Mouse (Mus musculus): ENCODE data around the gene D930048N14Rik.
"Not testable (repeated sequence)": the region's sequence is repeated elsewhere in the genome, so short reads cannot be mapped to it uniquely, and the experiment has no call there.

The D930048N14Rik gene

DNA sequence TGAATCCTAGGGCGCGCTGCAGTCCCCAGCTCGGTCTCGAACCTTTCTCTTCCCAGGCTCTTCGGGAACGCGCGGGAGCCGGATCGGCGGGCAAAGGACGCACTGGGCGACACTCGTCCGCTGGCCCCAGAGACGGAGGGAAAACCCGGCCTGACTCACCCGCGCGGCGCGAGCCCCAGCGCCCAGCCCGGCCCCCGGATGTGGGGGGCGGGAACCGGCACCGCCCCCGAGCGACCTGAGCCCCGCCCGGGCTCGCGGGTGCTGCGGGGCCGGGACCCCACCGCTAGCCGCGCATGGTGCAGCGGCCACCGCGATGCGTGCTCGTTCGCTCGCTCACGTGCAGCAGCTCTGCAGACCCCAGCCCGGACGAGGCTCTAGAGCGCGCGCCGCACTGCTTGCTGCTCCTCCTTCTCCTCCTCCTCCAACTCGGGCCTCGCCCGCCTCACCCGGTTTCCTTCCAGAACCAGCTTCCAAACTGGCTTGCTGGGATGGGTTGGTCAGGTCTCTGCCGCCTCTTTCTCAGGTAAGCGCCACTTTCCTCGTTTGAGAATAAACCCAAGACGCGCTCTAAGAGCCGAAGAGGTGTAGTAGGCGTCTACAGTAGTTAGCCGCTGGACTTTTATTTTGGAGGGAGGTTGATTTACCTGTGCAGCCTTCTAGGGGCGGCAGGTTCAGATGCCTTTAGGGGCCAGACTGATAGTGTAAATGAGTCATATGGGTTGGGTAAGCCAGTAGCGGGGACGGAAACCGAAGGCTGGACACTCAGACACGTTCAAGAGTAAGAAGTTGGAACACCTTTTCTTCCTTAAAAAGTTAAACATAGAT is at the start of gene D930048N14Rik, which contains the start of gene N4bp3:
TSS of gene D930048N14Rik (plus strand) at position 264 of the 825 bp plus-strand sequence.
TSS of gene N4bp3 (minus strand) at position 152 of the 825 bp plus-strand sequence.
- DNase-seq (ENCODE audit: low spot score in 2 of 2): peak; percentile 80 to 81

DNA sequence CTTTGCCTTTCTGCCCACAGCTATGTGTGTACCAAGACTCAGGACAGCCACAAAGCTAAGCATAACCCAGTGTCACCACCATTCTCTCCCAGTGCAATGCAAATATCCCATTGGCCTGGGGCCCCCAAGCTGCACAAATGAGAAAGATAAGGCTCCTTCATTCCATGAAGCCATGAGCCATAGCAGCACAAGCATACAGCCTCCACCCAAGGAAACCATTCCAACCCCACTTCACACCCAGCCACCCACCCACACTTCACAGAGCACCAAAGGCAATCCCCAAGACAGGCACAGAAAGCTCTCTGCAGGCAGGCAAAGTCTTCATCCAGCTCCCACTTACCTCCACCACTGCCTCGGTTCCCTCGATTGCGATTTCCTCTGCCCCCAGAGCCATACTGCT is 48.5 kb upstream of the D930048N14Rik start:
- no peak for DNase-seq (ENCODE audit: low spot score in 2 of 2)

DNA sequence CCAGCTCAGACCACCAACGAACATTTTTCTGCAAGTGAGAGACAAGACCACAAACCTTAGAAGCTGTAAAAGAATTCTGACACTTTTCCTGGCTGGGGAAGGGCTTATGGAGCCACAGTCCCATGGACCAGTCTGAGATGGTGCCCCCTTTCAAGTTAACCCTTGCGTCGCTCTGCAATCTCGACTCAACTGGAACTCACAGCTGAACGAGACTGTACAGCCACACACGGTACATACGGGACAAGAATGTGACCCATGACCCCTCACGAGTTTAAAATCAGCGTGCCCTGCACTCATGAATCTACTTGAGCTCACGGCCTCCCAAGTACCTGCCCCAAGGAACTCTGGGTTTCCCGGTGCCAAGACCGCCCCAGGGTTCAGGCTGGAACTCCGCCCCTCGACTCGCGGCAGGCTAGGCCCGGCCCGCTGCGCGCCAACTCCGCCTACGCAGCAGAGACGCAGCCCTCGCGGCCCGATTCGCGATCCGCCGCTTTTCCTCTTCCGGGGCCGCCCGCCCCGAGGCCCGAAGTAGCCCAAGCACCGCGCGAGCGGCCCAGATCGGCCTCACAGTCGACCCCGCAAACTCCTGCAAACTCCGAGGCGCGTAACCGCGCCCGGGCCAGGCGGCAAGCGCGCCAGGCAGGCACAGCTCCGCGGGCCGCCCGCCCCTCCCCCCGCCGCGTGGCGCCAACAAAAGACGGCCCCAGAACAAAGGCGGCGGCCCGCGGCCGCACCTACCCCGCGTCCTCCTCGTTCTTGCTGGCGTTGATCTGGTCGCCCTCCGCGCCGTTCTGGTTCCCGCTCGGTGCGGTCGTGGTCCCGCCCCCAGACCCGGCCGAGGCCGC is 44.9 kb upstream of the D930048N14Rik start:
- DNase-seq (ENCODE audit: low spot score in 2 of 2): peak; percentile 88 to 89

DNA sequence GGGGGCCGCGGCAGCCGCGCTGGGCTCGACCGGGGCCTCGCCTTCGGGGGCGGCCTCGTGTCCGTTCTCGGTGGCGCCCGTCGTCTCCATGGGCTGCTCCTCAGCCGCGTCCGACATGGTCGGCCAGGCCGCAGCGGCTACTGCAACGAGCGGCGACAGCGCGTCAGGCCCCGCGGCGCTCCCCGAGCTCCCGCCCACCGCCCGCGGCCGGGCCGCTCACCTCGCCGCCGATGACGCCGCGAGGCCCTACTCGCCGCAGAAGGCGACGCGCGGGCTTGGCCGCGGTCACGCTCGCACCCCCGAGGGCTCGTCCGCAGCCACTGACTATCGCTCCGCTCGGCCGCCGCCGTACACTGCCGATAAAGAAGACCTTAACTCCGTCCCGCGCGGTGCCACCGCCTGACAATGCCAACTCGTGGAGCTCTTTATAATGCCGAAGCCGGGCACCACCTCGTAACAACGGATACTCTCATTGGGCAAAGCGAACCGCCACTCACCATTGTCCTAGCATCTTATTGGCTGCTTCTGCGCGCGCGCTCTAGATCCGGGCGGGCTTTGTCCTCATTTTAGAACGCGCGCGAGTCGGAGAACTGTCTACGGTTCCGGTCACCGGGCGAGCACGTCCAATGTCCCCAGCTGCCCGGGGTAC is 44.2 kb upstream of the D930048N14Rik start, which contains the start of gene Hnrnpab:
TSS of gene Hnrnpab (minus strand) at position 401 of the 649 bp plus-strand sequence.
- peak; percentile 95 to 97 for DNase-seq (ENCODE audit: low spot score in 2 of 2)

DNA sequence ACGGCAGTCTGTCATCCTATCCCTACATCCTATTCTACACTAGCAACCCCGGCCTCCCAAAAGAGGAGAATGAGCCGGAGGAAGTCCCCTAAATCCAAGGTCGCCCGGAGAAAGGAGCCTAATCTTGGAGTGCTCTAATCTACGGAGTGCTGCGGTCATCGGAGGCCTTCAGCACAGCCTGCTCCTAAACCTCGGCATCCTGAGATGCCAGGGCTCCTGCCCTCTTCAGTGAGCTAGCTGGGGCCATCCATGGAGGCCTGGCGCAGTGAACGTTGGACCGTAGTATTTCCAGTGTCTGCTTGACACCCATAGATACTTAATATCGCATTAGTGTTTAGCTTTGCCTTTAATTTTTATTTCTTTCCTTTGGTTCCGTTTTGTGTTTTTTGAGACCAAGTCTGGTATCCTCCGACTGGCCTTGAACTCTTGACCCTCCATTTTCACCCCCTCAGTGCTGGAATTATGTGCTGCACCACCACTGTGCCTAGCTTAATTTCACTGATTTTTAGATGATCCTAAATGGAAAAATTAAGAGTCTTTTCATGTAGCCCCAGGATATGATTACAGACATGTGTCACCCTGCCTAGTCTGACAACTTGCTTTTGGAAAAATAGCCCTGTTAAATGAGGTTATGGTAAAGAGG is 43.5 kb upstream of the D930048N14Rik start:
- no peak for DNase-seq (ENCODE audit: low spot score in 2 of 2)

DNA sequence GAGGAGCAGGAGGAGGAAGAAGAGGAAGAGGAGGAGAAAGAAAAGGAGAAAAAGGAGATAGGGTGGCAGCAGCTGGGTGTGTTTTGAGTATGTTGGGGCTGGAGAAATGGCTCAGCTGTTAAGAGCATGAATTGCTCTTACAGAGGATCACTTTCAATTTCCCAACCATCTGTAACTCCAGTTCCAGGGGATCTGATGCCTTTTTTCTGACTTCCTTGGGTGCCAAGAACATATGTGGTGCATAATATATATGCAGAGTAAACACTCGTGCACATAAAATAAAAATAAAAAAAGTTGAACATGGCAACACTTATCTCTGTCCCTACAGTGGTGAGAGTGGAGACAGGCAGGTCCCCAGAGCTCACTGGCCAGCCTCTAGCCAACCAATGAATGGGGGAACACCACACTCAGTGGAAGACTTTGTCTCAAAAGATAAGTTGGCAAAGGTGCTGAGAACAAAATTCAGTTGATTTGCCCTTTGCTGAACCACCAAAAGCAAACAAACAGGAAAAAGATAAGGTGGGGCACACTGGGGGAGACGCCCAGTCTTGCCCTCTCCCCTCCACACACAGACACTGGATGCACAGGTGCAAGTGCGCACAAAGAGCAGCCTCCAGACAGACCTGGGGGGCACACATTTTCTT is 41.4 kb upstream of the D930048N14Rik start:
- DNase-seq (ENCODE audit: low spot score in 2 of 2): no peak

DNA sequence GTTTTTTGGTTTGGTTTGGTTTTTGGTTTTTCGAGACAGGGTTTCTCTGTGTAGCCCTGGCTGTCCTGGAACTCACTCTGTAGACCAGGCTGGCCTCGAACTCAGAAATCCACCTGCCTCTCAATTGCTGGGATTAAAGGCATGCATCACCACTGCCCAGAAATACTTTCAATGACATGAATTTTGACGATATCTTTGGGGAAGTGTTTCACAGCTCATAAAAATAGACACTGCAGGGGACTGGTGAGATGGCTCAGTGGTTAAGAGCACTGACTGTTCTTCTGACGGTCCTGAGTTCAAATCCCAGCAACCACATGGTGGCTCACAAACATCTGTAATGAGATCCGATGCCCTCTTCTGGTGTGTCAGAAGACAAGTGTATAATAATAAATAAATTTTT is 40.8 kb upstream of the D930048N14Rik start:
- not testable (repeated sequence) for DNase-seq (ENCODE audit: low spot score in 2 of 2)

DNA sequence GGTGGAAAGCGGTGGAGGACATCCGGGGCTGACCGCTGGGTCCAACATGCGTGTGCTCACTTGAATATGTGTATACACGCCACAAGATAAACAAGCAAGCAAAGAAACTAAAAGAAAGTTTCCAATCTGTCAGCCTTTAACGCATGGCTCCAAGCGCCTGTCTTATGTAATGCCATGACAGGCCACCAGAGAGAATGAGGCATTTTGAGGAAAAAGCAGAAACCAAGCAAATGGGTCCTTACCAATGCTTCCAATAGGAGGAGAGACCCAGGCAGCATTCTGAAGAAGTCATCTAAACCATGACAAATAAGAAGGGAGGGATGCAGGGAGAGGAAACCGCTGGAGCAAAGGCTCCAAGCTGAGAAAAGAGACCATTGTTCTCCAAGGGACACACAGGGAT is 36.5 kb upstream of the D930048N14Rik start:
- DNase-seq (ENCODE audit: low spot score in 2 of 2): no peak

DNA sequence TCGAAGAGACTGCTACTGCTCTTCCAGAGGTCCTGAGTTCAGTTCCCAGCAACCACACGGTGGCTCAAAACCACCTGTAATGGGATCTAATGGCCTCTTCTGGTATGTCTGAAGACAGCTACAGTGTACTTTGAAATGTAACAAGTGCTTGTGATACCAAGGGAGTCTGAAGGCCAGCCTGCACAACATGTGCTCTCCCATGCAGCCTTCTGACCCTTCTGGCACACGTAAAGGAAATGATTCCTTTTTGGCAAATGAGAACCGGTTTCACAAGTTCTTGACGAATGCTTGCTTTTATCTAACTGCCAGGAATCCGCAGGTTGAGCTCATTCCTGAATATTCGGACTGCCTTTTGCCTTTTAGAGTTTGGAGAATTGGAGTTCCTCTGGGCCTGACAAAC is 35.6 kb upstream of the D930048N14Rik start:
- DNase-seq (ENCODE audit: low spot score in 2 of 2): no peak

DNA sequence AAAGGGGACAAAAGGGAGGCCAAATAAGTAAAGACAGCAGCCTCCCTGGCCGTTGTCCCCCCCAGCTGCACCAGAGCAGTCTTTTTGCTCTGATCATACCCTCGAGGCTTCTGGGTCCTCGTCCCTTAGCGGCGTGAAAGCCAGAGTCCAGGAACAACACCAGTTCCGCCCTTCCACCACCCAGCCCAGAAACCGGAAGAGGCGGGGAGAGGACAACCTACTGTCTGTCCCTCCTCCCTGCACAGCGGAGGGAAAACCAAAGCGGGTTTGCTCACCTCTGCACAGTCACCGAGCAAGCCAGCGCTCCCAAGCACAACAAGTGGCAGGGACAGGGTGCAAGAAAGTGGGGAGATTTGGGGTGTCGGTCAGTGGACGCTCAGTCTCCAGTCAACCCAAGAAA is 35.2 kb upstream of the D930048N14Rik start:
- DNase-seq (ENCODE audit: low spot score in 2 of 2): peak; percentile 78 to 81

DNA sequence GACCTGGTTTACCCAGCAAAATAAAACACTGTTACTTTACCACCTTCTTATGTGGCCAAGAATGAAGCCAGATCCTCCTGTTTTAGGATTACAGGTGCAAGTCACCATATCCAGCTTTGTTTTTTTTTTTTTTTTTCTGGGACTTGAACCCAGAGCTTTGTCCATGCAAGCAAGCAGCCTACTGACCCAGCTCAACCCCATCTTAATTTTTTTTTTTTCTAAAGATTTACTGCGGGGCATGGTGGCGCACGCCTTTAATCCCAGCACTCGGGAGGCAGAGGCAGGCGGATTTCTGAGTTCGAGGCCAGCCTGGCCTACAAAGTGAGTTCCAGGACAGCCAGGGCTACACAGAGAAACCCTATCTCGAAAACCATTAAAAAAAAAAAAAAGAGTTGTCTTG is 34.6 kb upstream of the D930048N14Rik start:
- DNase-seq (ENCODE audit: low spot score in 2 of 2): not testable (repeated sequence)

DNA sequence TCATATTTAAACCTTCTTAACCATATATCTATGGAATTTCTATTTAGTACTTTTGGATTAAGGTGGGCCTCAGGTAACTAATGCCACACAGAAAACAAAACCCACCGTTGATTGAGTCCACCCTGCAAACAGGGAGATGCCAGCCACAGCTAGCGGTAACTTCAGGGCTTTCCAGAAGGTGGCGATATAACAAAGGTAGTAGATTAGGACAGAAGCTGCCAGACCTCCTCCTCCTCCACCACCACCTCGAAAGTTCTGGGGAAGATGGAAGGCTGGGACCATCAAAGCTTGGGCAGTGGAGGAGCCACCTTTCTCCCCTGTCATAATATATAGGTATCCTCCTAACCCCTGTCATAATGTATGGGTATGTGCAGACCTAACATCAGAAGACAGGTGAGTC is 33.1 kb upstream of the D930048N14Rik start:
- peak; percentile 70 to 75 for DNase-seq (ENCODE audit: low spot score in 2 of 2)

DNA sequence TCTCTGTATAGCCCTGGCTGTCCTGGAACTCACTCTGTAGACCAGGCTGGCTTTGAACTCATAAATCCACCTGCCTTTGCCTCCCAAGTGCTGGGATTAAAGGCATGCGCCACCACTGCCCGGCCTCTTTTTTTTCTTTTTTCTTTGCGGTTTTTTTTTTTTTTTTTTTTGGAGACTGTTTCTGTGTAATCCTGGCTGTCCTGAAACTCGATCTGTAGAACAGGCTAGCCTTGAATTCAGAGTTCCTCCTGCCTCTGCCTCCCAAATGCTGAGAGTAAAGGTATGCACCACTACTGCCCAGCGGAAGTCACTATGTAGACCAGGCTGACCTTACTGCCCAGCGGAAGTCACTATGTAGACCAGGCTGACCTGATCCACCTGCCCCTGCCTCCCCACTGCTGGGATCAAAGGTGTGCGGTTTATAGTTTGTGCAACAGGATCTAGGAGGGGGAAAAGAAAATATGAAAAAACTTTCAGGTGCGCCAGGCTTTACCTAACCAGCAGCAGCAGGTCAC is 31.8 kb upstream of the D930048N14Rik start:
- DNase-seq (ENCODE audit: low spot score in 2 of 2): no peak

DNA sequence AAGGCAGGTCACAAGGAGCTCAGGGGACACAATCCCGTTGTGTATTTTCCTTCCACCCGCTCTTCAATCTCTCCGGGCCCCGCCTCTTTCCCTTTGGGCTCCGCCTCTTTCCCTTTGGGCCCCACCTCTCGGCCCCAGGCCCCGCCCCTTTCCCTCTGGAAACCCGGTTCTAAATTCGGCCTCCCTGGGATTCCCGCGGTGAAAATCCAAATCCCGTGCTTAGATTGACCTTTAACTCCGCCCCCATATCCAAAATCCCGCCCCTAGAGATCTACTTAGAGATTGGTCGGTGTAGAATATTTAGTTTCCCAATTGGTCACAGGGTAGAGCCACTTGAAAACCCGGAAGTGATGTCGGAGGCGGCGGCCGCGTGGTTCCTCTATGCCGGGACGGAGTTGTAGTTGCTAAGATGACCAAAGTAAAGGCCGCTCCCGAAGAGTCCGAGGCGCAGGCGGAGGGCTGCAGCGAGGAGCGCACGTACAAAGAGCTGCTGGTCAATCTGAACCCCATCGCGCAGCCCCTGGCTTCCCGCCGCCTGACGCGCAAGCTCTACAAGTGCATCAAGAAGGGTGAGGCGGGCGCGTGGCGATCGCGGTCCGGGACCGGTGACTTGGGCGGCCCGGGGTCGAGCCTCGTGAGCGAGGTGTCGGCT is 31.2 kb upstream of the D930048N14Rik start, which contains the start of gene Nhp2:
TSS of gene Nhp2 (plus strand) at position 327 of the 652 bp plus-strand sequence.
- DNase-seq (ENCODE audit: low spot score in 2 of 2): peak; percentile 85 to 92

DNA sequence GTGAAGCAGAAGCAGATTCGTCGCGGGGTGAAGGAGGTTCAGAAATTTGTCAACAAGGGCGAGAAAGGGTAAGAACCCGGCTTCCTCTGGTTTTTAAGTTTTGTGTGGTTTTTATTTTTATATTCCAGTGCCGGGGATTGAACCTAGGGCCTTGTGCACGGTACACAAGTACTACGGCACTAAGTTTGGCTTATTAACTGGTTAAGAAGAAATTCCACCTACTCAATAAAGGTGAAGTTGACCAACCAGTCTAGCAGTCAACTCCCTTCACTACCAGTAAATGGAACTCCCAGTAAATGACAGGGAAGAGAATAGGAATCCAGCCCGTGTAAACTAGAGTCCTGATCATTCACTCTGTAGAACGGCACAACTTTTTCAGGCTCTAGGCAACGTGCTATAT is 30.7 kb upstream of the D930048N14Rik start:
- DNase-seq (ENCODE audit: low spot score in 2 of 2): no peak

DNA sequence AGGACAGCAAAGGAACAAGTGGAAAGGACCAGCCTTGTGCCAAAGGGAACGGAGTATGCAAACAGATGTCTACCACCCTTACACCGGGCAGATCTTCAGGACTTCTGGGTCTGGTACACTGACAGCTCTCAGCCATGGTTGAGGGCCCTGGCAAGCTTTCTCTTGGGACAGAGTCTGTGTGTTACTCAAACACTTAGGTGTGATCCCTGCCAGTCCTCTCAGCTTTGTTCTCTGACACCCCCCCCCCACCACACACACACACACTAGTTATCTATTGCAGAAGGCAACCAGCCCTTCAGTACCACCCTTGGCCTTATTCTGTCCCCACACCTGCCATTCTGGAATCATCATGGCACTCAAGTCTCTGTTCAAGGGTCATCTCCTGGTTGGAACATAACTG is 29.0 kb upstream of the D930048N14Rik start:
- DNase-seq (ENCODE audit: low spot score in 2 of 2): no peak

DNA sequence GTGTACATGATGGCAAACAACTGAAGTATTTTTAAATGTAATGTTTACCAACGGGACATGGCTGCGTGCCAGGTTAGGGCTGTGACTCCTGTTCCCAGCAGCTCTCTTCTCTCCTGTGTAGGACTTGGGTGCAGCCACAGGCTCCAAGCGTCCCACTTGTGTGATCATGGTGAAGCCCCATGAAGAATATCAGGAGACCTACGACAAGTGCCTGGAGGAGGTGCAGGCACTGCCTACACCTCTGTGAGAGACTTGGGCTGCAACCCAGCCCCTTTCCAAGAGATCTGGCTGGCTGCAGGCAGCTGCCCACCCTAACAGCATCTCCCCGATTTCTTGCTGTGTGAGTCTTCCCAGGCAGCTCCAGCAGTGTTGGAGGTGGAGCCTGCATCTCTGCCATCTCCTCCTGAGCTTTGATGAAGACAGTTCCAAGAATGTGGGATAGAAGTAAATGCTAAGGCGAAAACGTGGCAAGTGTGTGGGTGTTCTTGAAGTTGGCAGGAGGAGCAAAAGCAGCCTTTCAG is 27.7 kb upstream of the D930048N14Rik start:
- no peak for DNase-seq (ENCODE audit: low spot score in 2 of 2)

DNA sequence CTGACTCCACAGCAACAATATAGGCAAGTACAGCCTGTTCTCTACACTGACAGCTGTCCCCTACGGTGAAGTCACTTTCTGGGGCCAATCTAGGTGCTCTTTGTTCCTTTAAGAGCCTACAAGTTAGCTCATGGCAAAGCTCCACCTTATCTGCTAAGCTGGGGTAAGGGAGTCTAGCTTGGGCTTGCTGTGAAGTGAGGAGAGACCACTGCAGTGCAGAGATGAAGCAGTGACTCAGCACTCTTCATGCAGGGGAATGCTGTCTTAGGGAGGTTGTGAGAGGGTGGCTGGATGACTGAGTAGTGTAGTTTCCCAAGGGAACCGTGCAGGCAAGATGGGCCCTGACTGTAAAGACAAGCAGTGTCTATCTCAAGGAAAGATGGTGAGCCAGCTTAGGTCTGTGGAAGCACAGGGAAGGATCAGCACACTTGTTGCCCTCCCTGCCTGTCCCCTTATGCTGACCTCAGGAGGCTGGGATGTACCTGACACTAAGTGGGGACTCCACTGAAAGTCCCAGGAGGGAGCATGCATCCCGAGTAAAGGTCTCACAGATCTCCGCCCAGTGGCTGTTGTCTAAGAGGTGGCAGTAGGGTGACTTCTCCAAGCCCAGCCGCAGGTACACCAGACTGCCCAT is 25.4 kb upstream of the D930048N14Rik start:
- no peak for DNase-seq (ENCODE audit: low spot score in 2 of 2)

DNA sequence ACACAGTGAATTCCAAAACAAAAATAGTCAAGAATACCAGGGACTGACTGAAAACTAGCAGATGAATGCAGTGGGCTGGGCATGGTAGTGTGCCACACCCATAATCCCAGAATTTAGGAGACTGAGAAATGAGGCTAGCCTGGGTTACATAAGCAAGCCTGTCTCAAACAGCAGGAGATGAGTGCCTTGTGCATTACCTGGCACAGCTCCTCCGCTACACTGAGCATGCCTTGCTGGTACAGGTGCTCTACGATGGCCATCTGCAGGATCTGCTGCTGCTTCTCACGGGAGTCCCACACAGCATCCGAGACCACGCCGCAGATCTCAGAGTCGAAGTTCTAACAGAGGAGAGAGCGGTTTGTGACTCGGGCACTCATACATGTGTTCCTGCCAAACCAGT is 23.3 kb upstream of the D930048N14Rik start:
- DNase-seq (ENCODE audit: low spot score in 2 of 2): no peak
